Mouse (Mus musculus): Measurements from ENCODE around the gene Rgs19. TPM values are rescaled to one million over a fixed set of nuclear protein-coding genes. Genes with fewer than 3 reads are reported as not detected.

Gene Rgs19
- total RNA-seq, 4 experiments from 2014 or later: 39.6 to 51.5 (median 42.7) TPM

DNA sequence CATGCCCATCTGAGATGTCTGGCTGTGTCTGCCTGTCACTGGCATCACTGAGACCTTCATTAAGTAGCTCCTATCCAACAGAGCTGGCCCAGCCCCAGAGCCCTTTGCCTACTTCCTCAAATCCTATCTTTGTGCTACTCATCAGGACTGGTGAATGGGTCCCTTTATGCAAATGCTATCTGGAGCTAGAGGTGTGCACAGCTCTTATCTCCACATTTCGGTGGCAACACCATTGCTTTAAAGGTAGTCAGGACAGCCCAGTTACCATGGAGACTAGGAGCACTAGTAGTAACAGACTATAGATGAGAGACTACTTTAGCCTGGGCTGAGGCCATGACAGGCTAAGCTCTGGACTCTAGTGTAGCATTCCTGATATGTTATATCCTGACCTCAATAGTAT, 9.1 kb downstream of the Rgs19 start:
- no peak for DNase-seq (ENCODE audit: low spot score in 2 of 2)

- DNase-seq (ENCODE audit: low spot score in 2 of 2): no peak
Observed at GRCm38 (mm10) chr2:181683381-181683780, 10.4 kb downstream of the Rgs19 start.

DNA sequence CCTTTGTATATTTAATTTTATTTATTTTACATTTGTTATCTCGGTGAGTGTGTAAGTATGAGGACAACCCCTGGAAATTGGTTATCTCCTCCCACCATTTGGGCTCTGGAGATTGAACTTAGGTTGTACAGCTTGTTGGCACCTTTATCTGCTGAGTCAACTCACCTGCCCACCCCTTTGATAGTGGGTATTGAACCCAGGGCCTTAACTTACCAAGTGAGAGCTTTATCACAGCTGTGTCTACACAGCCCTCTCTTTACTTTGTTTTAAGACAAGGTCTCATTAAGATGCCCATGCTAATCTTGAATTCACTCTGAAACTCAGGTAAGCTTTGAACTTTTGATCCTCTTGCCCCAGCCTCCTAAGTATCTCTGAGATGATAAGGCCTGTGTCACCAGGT, 11.8 kb downstream of the Rgs19 start:
- DNase-seq (ENCODE audit: low spot score in 2 of 2): no peak

- DNase-seq (ENCODE audit: low spot score in 2 of 2): no peak
Observed at GRCm38 (mm10) chr2:181680716-181681117, 13.1 kb downstream of the Rgs19 start.

DNA sequence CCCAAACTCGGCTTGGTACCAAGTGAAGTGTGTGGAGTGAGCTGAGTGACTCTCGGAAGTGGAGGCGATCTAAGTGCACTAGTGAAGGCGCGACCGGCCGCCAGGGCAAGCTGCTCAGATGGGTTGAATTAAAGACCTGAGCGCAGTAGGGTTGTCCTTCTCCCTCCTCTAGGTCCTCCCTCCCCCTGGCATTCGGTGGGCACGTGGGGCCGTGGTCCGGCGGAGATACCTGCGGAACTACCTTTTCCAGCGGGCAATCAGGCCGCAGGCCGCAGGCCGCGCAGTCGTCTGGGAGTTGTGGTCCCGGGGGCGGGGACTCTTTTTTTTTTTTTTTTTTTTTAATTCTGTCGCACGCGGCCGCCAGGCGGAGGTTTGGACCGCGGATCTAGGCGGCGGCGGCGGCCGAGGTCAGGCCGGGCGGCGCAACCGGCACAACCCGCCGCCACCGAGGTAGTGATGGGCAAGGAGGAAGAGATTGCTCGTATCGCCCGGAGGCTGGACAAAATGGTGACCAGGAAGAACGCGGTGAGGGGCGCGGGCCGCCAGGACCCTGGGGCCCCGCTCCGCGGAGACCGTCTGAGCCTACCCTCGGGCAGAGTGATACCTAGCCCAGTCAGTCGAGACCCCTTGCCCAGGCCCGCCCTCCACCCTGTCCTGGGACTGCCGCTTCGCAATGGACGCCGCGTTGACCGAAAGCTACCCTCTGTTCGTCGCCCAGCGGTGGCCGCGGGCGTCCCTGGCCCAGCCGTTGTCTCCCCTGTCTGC, 13.6 kb downstream of the Rgs19 start, which contains the start of gene Tcea2:
Gene Tcea2 (plus strand): TSS at position 360 of the 765 bp plus-strand sequence.
- DNase-seq (ENCODE audit: low spot score in 2 of 2): peak in 1 of 2 experiments; percentile 64

- peak; percentile 81 to 84 for DNase-seq (ENCODE audit: low spot score in 2 of 2)
Observed at GRCm38 (mm10) chr2:181678780-181679179, 15.0 kb downstream of the Rgs19 start.

DNA sequence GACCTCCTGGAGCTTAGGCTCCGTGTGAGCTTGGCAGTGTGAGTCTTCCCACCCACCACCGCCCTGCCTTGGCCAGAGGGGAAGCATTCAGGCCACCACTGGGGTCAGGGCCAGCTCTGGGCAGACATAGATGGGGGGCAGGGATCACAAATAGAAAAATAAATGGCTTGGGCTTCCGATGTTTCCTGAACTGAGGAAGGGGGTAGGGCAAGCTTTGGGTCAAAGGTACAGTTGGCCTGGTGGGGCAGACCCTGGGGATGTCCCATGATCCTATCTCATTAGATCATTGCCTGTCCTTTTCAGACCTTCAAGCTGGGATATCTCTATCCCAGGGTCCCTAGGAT, 16.1 kb downstream of the Rgs19 start:
- no peak for DNase-seq (ENCODE audit: low spot score in 2 of 2)

DNA sequence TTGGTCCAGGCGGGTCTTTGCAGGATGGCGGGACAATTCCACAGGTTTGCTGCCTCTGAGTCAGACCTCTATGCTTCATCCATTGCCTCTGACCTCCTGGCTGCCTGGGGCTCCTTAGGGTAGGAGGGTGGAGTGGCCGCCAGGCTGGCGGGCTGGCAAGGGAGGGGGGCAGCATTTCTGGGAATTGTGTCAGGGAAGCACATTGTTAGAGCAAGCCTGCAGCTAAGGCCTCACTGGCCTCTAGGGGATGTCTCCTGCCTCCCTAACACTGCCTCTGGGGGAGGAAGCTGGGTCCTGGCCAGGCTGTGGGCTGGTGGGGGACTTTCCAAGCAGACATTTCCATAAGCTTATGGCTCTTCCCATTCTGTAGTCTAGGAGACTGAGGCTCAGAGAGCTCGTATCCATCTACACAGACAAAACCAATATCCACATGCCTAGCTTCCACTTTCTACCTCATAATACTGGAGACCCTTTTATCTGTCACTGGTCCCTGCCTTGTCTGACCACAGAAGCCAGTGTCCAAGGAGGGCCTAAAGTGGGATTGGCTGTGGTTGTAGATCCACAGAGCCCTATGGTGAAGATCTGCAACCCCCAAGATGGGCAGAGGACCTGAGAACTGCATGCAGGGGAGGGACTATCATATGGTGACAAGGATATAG, 16.6 kb downstream of the Rgs19 start:
- no peak for DNase-seq (ENCODE audit: low spot score in 2 of 2)

DNA sequence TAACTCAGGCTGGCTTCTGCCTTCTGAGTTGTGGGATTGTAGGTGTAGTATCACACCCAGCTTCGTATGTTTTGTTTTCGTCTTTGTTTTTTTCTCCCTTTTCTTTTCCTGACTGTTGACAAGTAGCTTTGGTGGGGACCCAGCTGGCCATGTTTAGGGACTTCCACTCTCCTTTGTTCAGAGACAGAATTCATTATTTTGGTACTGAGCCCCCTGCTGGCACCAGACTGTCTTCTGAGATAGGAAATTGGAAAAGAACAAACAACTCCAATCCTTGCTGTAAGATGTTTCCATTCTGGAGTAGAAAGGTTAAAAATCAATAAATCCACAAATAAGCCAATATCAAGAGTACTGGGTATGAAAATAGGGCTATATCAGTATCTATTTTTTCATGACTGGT, 17.4 kb downstream of the Rgs19 start:
- no peak for DNase-seq (ENCODE audit: low spot score in 2 of 2)

DNA sequence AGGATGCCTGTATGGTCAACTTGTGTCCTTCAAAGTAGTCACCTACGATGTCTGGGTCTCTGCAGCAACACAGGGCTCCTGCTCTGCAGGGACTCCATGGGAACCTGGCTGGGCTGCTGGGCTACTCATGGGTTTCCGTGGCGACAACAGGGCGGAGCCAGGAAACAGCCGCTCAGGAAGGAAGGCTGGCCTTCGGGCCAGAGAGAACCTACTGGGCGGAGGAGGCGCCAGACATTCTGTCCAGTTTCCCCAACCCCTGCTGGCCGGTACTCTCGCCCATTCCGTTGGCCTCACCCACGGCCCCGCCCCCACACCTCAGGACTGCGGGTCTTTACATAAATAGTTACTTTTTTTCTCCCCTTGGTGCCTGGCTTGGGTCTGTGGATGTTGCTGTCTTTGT, 18.3 kb downstream of the Rgs19 start:
- peak in 1 of 2 experiments; percentile 50 for DNase-seq (ENCODE audit: low spot score in 2 of 2)

- no peak for DNase-seq (ENCODE audit: low spot score in 2 of 2)
Observed at GRCm38 (mm10) chr2:181674934-181675333, 18.8 kb downstream of the Rgs19 start.

DNA sequence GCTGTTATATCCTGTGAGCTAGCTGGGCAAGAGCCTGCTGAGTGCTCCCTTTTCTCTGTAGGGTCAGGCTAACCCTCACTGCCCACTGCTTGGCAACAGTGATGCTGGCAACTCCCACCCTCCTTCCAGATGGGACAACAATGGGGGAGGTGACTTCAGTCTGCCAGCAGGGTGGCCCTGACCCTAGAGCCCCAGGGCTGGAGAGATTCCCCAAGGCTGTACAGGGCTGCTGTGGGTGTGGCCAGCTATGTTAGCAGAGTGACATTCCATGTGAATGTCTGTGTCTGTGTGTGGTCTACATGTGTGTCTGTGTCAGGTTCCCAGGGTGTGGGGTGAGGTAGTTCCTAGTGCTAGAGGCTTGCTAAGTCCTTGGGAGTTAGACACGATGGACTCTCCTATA, 20.3 kb downstream of the Rgs19 start:
- no peak for DNase-seq (ENCODE audit: low spot score in 2 of 2)

DNA sequence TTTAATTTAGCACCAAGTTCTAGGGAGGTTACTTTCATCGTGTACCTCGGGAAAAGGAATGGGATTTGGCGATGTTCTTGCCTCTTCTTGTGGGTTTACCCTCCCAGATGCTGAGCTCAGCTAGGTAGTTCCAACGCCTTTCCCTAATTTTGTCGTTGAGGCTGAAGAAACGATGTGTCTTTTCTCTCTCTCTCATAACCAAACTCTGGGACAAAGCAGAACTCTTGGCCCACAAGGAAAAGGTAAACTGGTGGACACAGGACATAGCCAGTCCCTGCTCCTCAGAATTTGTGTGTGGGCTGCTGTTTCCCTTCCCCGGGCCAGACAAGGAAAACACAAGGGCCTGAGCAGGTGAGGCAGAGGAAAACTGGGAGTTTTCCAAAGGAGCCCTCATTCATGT, 21.8 kb downstream of the Rgs19 start:
- DNase-seq (ENCODE audit: low spot score in 2 of 2): no peak

- no peak for DNase-seq (ENCODE audit: low spot score in 2 of 2)
Observed at GRCm38 (mm10) chr2:181671326-181671725, 22.5 kb downstream of the Rgs19 start, which contains the start of gene Sox18. Sox18 (minus strand) TSS chr2:181671640.

DNA sequence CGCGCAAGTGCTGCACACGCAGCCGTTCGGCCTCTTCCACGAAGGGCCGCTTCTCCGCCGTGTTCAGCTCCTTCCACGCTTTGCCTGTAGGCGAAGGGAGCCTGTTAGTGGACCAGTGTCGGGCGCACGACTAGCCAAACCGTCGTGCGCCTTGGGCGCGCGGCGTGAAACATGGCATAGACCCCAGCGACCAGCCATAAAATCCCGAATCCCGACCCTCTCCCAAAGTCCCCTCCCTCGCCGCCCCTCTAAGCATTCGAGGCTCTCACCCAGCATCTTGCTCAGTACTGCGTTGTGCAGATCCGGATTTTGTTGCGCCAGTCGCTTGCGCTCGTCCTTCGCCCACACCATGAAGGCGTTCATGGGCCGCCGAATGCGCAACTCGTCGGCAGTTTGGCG, 22.9 kb downstream of the Rgs19 start:
- DNase-seq (ENCODE audit: low spot score in 2 of 2): no peak

DNA sequence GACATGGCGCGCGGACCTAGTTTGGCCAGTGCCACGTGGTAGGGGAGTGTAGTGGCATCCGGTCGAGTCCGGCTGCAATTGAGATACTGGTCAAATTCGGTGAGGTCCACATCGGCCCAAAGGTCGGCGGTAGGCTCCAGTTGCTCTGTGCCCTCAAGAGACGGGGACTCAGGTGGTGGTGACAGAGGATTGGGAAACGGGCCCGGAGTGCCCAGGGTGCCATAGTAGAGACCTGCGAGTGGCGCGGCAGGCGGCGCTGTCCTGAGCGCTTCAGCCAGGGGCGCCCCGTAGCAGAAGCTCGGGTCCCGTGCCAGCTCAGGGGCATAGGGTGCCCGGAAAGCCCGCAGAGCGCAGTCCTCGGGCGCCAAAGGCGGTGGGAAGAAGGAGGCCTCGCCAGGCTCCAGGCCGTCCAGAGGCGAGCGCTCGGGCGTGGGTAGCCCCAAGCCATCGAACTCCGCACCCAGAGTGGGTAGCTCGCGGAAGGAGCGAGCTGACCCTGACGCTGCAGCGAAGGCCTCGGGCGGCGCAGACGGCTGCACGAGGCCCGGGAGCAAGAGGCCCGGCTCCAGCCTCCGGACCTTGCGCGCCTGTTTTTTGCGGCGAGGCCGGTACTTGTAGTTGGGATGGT, 23.4 kb downstream of the Rgs19 start:
- DNase-seq (ENCODE audit: low spot score in 2 of 2): no peak

- no peak for DNase-seq (ENCODE audit: low spot score in 2 of 2)
Observed at GRCm38 (mm10) chr2:181663298-181663630, 30.5 kb downstream of the Rgs19 start.

- no peak for DNase-seq (ENCODE audit: low spot score in 2 of 2)
Observed at GRCm38 (mm10) chr2:181662620-181663297, 31.0 kb downstream of the Rgs19 start.

GRCm38 (mm10) chr2:181659609-181660055, 34.1 kb downstream of the Rgs19 start:
- peak; percentile 83 to 85 for DNase-seq (ENCODE audit: low spot score in 2 of 2)

DNA sequence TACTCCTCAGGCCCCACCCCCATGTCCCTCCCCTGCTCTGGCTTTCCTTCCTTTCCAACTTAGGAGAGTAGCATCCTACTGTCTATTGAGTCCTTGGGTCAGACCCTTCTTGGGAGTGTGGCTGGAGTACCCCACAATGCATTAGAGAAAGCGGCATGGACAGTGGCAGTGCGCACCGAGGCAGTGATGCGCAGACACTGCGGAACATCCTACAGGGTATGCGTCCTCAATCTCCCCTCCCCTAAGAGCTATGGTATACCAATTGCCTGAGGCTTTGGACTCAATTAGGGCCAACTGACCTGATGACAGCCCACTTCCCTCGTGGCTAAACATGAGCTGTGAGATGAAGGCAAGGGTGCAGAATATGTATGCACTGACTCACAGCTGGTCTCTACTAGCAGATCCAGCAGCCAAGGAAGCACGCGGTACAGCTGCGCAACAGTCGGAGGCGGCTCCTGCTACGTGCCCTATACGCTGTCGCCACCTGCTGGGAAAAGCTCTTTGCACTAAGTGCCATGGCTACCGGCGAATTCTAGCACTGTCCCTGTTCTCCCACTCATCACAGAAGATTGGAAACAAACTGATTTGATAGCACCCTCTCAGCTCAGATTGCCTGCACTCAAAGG, 34.7 kb downstream of the Rgs19 start:
- DNase-seq (ENCODE audit: low spot score in 2 of 2): peak; percentile 52 to 74

- DNase-seq (ENCODE audit: low spot score in 2 of 2): no peak
Observed at GRCm38 (mm10) chr2:181658528-181658927, 35.2 kb downstream of the Rgs19 start.

All from layer of hippocampus, adult 8-10 months (tissue).